Mouse (Mus musculus): ENCODE measurements around the gene Sh2d6. TPM values are rescaled to one million over a fixed set of nuclear protein-coding genes. Genes with fewer than 3 reads are reported as not detected.

The Sh2d6 gene
- polyA plus RNA-seq, 1 experiment from 2014 or later = 1.2 TPM

GRCm38 (mm10) chr6:72515644-72516043 is 5.9 kb downstream of the Sh2d6 start:
- H3K27ac ChIP-seq (ENCODE audit: low read depth, low read length) = no peak overlapping the region
- no peak overlapping the region for H3K4me3 ChIP-seq (ENCODE audit: low read depth, low read length)
- no peak overlapping the region for H3K9ac ChIP-seq (replicated peaks; ENCODE audit: low read depth, low read length)
- H3K27me3 ChIP-seq (ENCODE audit: control insufficient read depth, insufficient read depth, low read length) = no peaks in the 10 kb centered on the region
- no peak overlapping the region for H3K4me2 ChIP-seq (ENCODE audit: low read depth, low read length)
- H3K36me3 ChIP-seq (ENCODE audit: control insufficient read depth, insufficient read depth, low read length) = no peaks in the 10 kb centered on the region
- no peak for ATAC-seq (ENCODE audit: low read depth)
- peaks cover 35% of the 10 kb centered on the region for H3K4me1 ChIP-seq (ENCODE audit: control insufficient read depth, insufficient read depth, low read length)
- 89% methylated on average over 6 of the region's 6 CpGs for WGBS
- no peaks in the 10 kb centered on the region for H3K9me3 ChIP-seq (ENCODE audit: control insufficient read depth, low read length)

- Histone ChIP-seq H3K4me1 (ENCODE audit: control insufficient read depth, insufficient read depth, low read length) (peaks cover 15% of the 10 kb centered on the region; the same call in 1 of the 2 replicates), H3K9me3 (ENCODE audit: control insufficient read depth, low read length) (no peaks in the 10 kb centered on the region), H3K36me3 (ENCODE audit: control insufficient read depth, insufficient read depth, low read length) (no peaks in the 10 kb centered on the region), H3K4me2 (ENCODE audit: low read depth, low read length) (peak overlapping the region; percentile 50), H3K4me3 (ENCODE audit: low read depth, low read length) (no peak overlapping the region), H3K27me3 (ENCODE audit: control insufficient read depth, insufficient read depth, low read length) (no peaks in the 10 kb centered on the region), H3K27ac (ENCODE audit: low read depth, low read length) (peak overlapping the region; percentile 98), H3K9ac (replicated peaks; ENCODE audit: low read depth, low read length) (peak overlapping the region; percentile 52)
- ATAC-seq (ENCODE audit: low read depth) = peak; percentile 13; the same call in 1 of the 2 replicates
- 24% methylated on average over 7 of the region's 7 CpGs for WGBS
Observed at GRCm38 (mm10) chr6:72513071-72513440, 8.5 kb downstream of the Sh2d6 start.

GRCm38 (mm10) chr6:72512386-72513070 is 9.0 kb downstream of the Sh2d6 start:
- 2% methylated on average over 28 of the region's 33 CpGs for WGBS

GRCm38 (mm10) chr6:72510686-72511421 is 10.7 kb downstream of the Sh2d6 start:
- H3K4me3 ChIP-seq (ENCODE audit: low read depth, low read length) = no peak overlapping the region
- H3K9ac ChIP-seq (replicated peaks; ENCODE audit: low read depth, low read length) = no peak overlapping the region
- H3K36me3 ChIP-seq (ENCODE audit: control insufficient read depth, insufficient read depth, low read length) = no peaks in the 10 kb centered on the region
- H3K4me1 ChIP-seq (ENCODE audit: control insufficient read depth, insufficient read depth, low read length) = peaks cover 15% of the 10 kb centered on the region; the same call in 1 of the 2 replicates
- H3K9me3 ChIP-seq (ENCODE audit: control insufficient read depth, low read length) = no peaks in the 10 kb centered on the region
- H3K27ac ChIP-seq (ENCODE audit: low read depth, low read length) = 0 out of 2 replicates have a peak overlapping the region, but pooled peaks have one; percentile 28
- H3K4me2 ChIP-seq (ENCODE audit: low read depth, low read length) = no peak overlapping the region
- no peak for ATAC-seq (ENCODE audit: low read depth)
- 63% methylated on average over 6 of the region's 6 CpGs for WGBS
- H3K27me3 ChIP-seq (ENCODE audit: control insufficient read depth, insufficient read depth, low read length) = no peaks in the 10 kb centered on the region

More at GRCm38 (mm10) chr6:72512386-72513070, 9.0 kb downstream of the Sh2d6 start:
- ATAC-seq (ENCODE audit: low read depth) = peak; percentile 91
- peak overlapping the region; percentile 25 for H3K4me3 ChIP-seq (ENCODE audit: low read depth, low read length)
- H3K9me3 ChIP-seq (ENCODE audit: control insufficient read depth, low read length) = no peaks in the 10 kb centered on the region
- H3K9ac ChIP-seq (replicated peaks; ENCODE audit: low read depth, low read length) = peak overlapping the region; percentile 52
- H3K27me3 ChIP-seq (ENCODE audit: control insufficient read depth, insufficient read depth, low read length) = no peaks in the 10 kb centered on the region
- peak overlapping the region; percentile 98 for H3K27ac ChIP-seq (ENCODE audit: low read depth, low read length)
- peak overlapping the region; percentile 50 for H3K4me2 ChIP-seq (ENCODE audit: low read depth, low read length)
- peaks cover 15% of the 10 kb centered on the region; the same call in 1 of the 2 replicates for H3K4me1 ChIP-seq (ENCODE audit: control insufficient read depth, insufficient read depth, low read length)
- H3K36me3 ChIP-seq (ENCODE audit: control insufficient read depth, insufficient read depth, low read length) = no peaks in the 10 kb centered on the region

GRCm38 (mm10) chr6:72509872-72510435 is 11.6 kb downstream of the Sh2d6 start:
- no peaks in the 10 kb centered on the region for H3K36me3 ChIP-seq (ENCODE audit: control insufficient read depth, insufficient read depth, low read length)
- no peaks in the 10 kb centered on the region for H3K9me3 ChIP-seq (ENCODE audit: control insufficient read depth, low read length)
- no peaks in the 10 kb centered on the region for H3K27me3 ChIP-seq (ENCODE audit: control insufficient read depth, insufficient read depth, low read length)
- no peak for ATAC-seq (ENCODE audit: low read depth)
- 80% methylated on average over 2 of the region's 2 CpGs for WGBS
- no peak overlapping the region for H3K4me2 ChIP-seq (ENCODE audit: low read depth, low read length)
- no peak overlapping the region for H3K4me3 ChIP-seq (ENCODE audit: low read depth, low read length)
- H3K4me1 ChIP-seq (ENCODE audit: control insufficient read depth, insufficient read depth, low read length) = peaks cover 15% of the 10 kb centered on the region; the same call in 1 of the 2 replicates
- H3K9ac ChIP-seq (replicated peaks; ENCODE audit: low read depth, low read length) = no peak overlapping the region
- H3K27ac ChIP-seq (ENCODE audit: low read depth, low read length) = 0 out of 2 replicates have a peak overlapping the region, but pooled peaks have one; percentile 28

GRCm38 (mm10) chr6:72508596-72508995 is 12.9 kb downstream of the Sh2d6 start:
- Histone ChIP-seq H3K27ac (ENCODE audit: low read depth, low read length) (no peak overlapping the region), H3K4me1 (ENCODE audit: control insufficient read depth, insufficient read depth, low read length) (peaks cover 13% of the 10 kb centered on the region; the same call in 1 of the 2 replicates), H3K9ac (replicated peaks; ENCODE audit: low read depth, low read length) (no peak overlapping the region), H3K4me2 (ENCODE audit: low read depth, low read length) (no peak overlapping the region), H3K36me3 (ENCODE audit: control insufficient read depth, insufficient read depth, low read length) (no peaks in the 10 kb centered on the region), H3K9me3 (ENCODE audit: control insufficient read depth, low read length) (no peaks in the 10 kb centered on the region), H3K4me3 (ENCODE audit: low read depth, low read length) (no peak overlapping the region), H3K27me3 (ENCODE audit: control insufficient read depth, insufficient read depth, low read length) (no peaks in the 10 kb centered on the region)
- 81% methylated on average over 4 of the region's 4 CpGs for WGBS
- ATAC-seq (ENCODE audit: low read depth) = no peak

GRCm38 (mm10) chr6:72506104-72506503 is 15.4 kb downstream of the Sh2d6 start:
- no peak for ATAC-seq (ENCODE audit: low read depth)
- Histone ChIP-seq H3K4me1 (ENCODE audit: control insufficient read depth, insufficient read depth, low read length) (no peaks in the 10 kb centered on the region), H3K9ac (replicated peaks; ENCODE audit: low read depth, low read length) (no peak overlapping the region), H3K4me3 (ENCODE audit: low read depth, low read length) (no peak overlapping the region), H3K27me3 (ENCODE audit: control insufficient read depth, insufficient read depth, low read length) (no peaks in the 10 kb centered on the region), H3K27ac (ENCODE audit: low read depth, low read length) (no peak overlapping the region), H3K36me3 (ENCODE audit: control insufficient read depth, insufficient read depth, low read length) (no peaks in the 10 kb centered on the region), H3K9me3 (ENCODE audit: control insufficient read depth, low read length) (no peaks in the 10 kb centered on the region), H3K4me2 (ENCODE audit: low read depth, low read length) (no peak overlapping the region)
- WGBS = 69% methylated on average over 1 of the region's 1 CpGs

- Histone ChIP-seq H3K4me2 (ENCODE audit: low read depth, low read length) (no peak overlapping the region), H3K4me1 (ENCODE audit: control insufficient read depth, insufficient read depth, low read length) (no peaks in the 10 kb centered on the region), H3K9ac (replicated peaks; ENCODE audit: low read depth, low read length) (no peak overlapping the region), H3K27me3 (ENCODE audit: control insufficient read depth, insufficient read depth, low read length) (no peaks in the 10 kb centered on the region), H3K36me3 (ENCODE audit: control insufficient read depth, insufficient read depth, low read length) (no peaks in the 10 kb centered on the region), H3K27ac (ENCODE audit: low read depth, low read length) (no peak overlapping the region), H3K4me3 (ENCODE audit: low read depth, low read length) (no peak overlapping the region), H3K9me3 (ENCODE audit: control insufficient read depth, low read length) (no peaks in the 10 kb centered on the region)
- 94% methylated on average over 2 of the region's 2 CpGs for WGBS
- no peak for ATAC-seq (ENCODE audit: low read depth)
Observed at GRCm38 (mm10) chr6:72503939-72504338, 17.6 kb downstream of the Sh2d6 start.

GRCm38 (mm10) chr6:72503309-72503708 is 18.2 kb downstream of the Sh2d6 start:
- H3K36me3 ChIP-seq (ENCODE audit: control insufficient read depth, insufficient read depth, low read length) = no peaks in the 10 kb centered on the region
- H3K27me3 ChIP-seq (ENCODE audit: control insufficient read depth, insufficient read depth, low read length) = no peaks in the 10 kb centered on the region
- ATAC-seq (ENCODE audit: low read depth) = no peak
- H3K4me3 ChIP-seq (ENCODE audit: low read depth, low read length) = no peak overlapping the region
- H3K27ac ChIP-seq (ENCODE audit: low read depth, low read length) = no peak overlapping the region
- no peaks in the 10 kb centered on the region for H3K9me3 ChIP-seq (ENCODE audit: control insufficient read depth, low read length)
- no peaks in the 10 kb centered on the region for H3K4me1 ChIP-seq (ENCODE audit: control insufficient read depth, insufficient read depth, low read length)
- H3K4me2 ChIP-seq (ENCODE audit: low read depth, low read length) = no peak overlapping the region
- H3K9ac ChIP-seq (replicated peaks; ENCODE audit: low read depth, low read length) = no peak overlapping the region
